Mouse (Mus musculus): Measurements from ENCODE around the gene Cmip. TPM values are rescaled to one million over a fixed set of nuclear protein-coding genes. Genes with fewer than 3 reads are reported as not detected.

Cmip gene
- polyA plus RNA-seq, 1 experiment: 23.6 TPM

GRCm38 (mm10) chr8:117267403-117268129 lies 10.7 kb downstream of the Cmip start:
- Histone ChIP-seq H3ac (ENCODE audit: control insufficient read depth, insufficient read length) (no peak overlapping the region), H3K36me3 (ENCODE audit: control insufficient read depth, insufficient read depth) (no peaks in the 10 kb centered on the region), H3K4me3 (no peak overlapping the region), H3K79me2 (ENCODE audit: control insufficient read depth, insufficient read depth) (peaks cover 83% of the 10 kb centered on the region), H3K4me2 (ENCODE audit: low read depth) (no peak overlapping the region), H3K27me3 (ENCODE audit: control insufficient read depth, insufficient read depth, insufficient read length) (no peaks in the 10 kb centered on the region)
- no peak for TF ChIP-seq SRF (IDR thresholded peaks at IDR 0.05; ENCODE audit: control insufficient read depth, insufficient read length, low read depth)
- no peak for TF ChIP-seq USF1 (IDR thresholded peaks at IDR 0.05; ENCODE audit: low read depth)
- TF ChIP-seq E2F4 (IDR thresholded peaks at IDR 0.05; ENCODE audit: insufficient read depth): no peak
- TF ChIP-seq MAX (IDR thresholded peaks at IDR 0.05; ENCODE audit: low read depth): no peak
- TF ChIP-seq CEBPB (IDR thresholded peaks at IDR 0.05; ENCODE audit: insufficient read depth, poor library complexity, severe bottlenecking): no peak
- TF ChIP-seq POLR2A (IDR thresholded peaks at IDR 0.05; ENCODE audit: insufficient read length, low read depth): no peak
- no peak for TF ChIP-seq MYOG (IDR thresholded peaks at IDR 0.05; ENCODE audit: control insufficient read depth in 1 of 3, insufficient read depth in 1 of 3, insufficient read length in 2 of 3, low read depth in 2 of 3)
- TF ChIP-seq REST (IDR thresholded peaks at IDR 0.05; ENCODE audit: insufficient read depth, insufficient read length): no peak
- TF ChIP-seq MYOD1 (IDR thresholded peaks at IDR 0.05; ENCODE audit: control insufficient read depth in 1 of 3, insufficient read length in 2 of 3, low read depth in 2 of 3): no peak
- TF ChIP-seq TCF3 (IDR thresholded peaks at IDR 0.05; ENCODE audit: insufficient read length, low read depth): no peak
- no peak for TF ChIP-seq TCF12 (IDR thresholded peaks at IDR 0.05; ENCODE audit: insufficient read depth, poor library complexity, severe bottlenecking)
- no peak for TF ChIP-seq POLR2AphosphoS2 (IDR thresholded peaks at IDR 0.05; ENCODE audit: insufficient read length, low read depth)

DNA sequence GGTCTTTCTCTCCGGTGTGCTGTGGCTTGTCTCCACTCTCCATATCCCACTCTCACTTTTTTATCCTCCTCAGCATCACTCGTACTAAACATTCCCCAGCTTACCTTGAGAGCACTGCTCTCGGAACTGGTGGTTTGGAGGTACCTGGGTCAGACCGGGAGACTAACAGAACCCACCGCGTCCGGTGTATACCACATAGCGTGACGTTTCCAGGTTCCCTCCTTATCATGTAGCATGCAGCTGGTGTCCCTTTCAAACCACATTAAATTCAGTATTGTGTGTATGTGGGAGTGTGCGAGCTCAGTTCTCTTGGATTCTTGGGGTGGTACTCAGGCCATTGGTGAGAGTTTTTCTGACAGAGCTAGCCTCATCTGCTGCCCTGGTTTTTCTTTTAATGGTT lies 21.4 kb downstream of the Cmip start:
- Histone ChIP-seq H3ac (ENCODE audit: control insufficient read depth, insufficient read length) (no peak overlapping the region), H3K79me2 (ENCODE audit: control insufficient read depth, insufficient read depth) (peaks cover 67% of the 10 kb centered on the region), H3K36me3 (ENCODE audit: control insufficient read depth, insufficient read depth) (no peaks in the 10 kb centered on the region), H3K4me2 (ENCODE audit: low read depth) (no peak overlapping the region), H3K4me3 (no peak overlapping the region), H3K27me3 (ENCODE audit: control insufficient read depth, insufficient read depth, insufficient read length) (no peaks in the 10 kb centered on the region)
- TF ChIP-seq POLR2A (IDR thresholded peaks at IDR 0.05; ENCODE audit: insufficient read length, low read depth) (no peak), MAX (IDR thresholded peaks at IDR 0.05; ENCODE audit: low read depth) (no peak), USF1 (IDR thresholded peaks at IDR 0.05; ENCODE audit: low read depth) (no peak), SRF (IDR thresholded peaks at IDR 0.05; ENCODE audit: control insufficient read depth, insufficient read length, low read depth) (no peak), CEBPB (IDR thresholded peaks at IDR 0.05; ENCODE audit: insufficient read depth, poor library complexity, severe bottlenecking) (no peak), MYOG (IDR thresholded peaks at IDR 0.05; ENCODE audit: control insufficient read depth in 1 of 3, insufficient read depth in 1 of 3, insufficient read length in 2 of 3, low read depth in 2 of 3) (no peak), REST (IDR thresholded peaks at IDR 0.05; ENCODE audit: insufficient read depth, insufficient read length) (no peak), E2F4 (IDR thresholded peaks at IDR 0.05; ENCODE audit: insufficient read depth) (no peak), POLR2AphosphoS2 (IDR thresholded peaks at IDR 0.05; ENCODE audit: insufficient read length, low read depth) (no peak), TCF3 (IDR thresholded peaks at IDR 0.05; ENCODE audit: insufficient read length, low read depth) (no peak), MYOD1 (IDR thresholded peaks at IDR 0.05; ENCODE audit: control insufficient read depth in 1 of 3, insufficient read length in 2 of 3, low read depth in 2 of 3) (no peak)

DNA sequence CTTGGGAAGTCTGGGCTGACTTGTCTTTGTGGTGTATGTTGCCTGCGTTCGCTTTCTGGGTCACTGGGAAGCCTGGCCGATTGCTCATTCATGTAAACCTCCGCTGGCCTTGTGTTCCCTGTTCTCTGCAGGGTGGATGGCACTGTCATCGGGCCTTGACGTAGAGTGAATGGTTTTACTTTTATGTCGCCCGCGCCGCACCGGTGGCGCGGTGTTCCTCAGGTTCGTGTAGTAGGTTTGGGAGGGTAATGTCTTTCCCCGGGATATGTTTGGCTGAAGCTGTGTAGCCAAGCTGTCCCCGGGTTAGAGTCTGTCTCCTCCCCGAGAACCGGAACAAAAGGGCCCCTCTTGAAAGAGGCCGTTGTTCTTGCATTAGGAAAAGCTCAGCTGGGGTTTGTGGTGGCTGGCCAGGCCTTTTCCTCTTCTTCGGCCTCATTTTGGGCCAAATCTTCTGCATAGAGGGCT lies 21.8 kb downstream of the Cmip start:
- no peaks in the 10 kb centered on the region for H3K36me3 ChIP-seq (ENCODE audit: control insufficient read depth, insufficient read depth)
- H3K79me2 ChIP-seq (ENCODE audit: control insufficient read depth, insufficient read depth): peaks cover 70% of the 10 kb centered on the region
- no peaks in the 10 kb centered on the region for H3K27me3 ChIP-seq (ENCODE audit: control insufficient read depth, insufficient read depth, insufficient read length)
- no peak overlapping the region for H3K4me2 ChIP-seq (ENCODE audit: low read depth)
- TF ChIP-seq USF1 (IDR thresholded peaks at IDR 0.05; ENCODE audit: low read depth): no peak
- no peak for TF ChIP-seq CEBPB (IDR thresholded peaks at IDR 0.05; ENCODE audit: insufficient read depth, poor library complexity, severe bottlenecking)
- TF ChIP-seq MYOG (IDR thresholded peaks at IDR 0.05; ENCODE audit: control insufficient read depth in 1 of 3, insufficient read depth in 1 of 3, insufficient read length in 2 of 3, low read depth in 2 of 3): no peak
- no peak for TF ChIP-seq TCF12 (IDR thresholded peaks at IDR 0.05; ENCODE audit: insufficient read depth, poor library complexity, severe bottlenecking)
- TF ChIP-seq TCF3 (IDR thresholded peaks at IDR 0.05; ENCODE audit: insufficient read length, low read depth): no peak
- no peak for TF ChIP-seq POLR2AphosphoS2 (IDR thresholded peaks at IDR 0.05; ENCODE audit: insufficient read length, low read depth)
- TF ChIP-seq E2F4 (IDR thresholded peaks at IDR 0.05; ENCODE audit: insufficient read depth): no peak
- no peak for TF ChIP-seq REST (IDR thresholded peaks at IDR 0.05; ENCODE audit: insufficient read depth, insufficient read length)
- no peak for TF ChIP-seq MYOD1 (IDR thresholded peaks at IDR 0.05; ENCODE audit: control insufficient read depth in 1 of 3, insufficient read length in 2 of 3, low read depth in 2 of 3)
- no peak for TF ChIP-seq SRF (IDR thresholded peaks at IDR 0.05; ENCODE audit: control insufficient read depth, insufficient read length, low read depth)
- H3ac ChIP-seq (ENCODE audit: control insufficient read depth, insufficient read length): no peak overlapping the region
- H3K4me3 ChIP-seq: no peak overlapping the region

GRCm38 (mm10) chr8:117280488-117280887 lies 23.6 kb downstream of the Cmip start:
- peaks cover 66% of the 10 kb centered on the region for H3K79me2 ChIP-seq (ENCODE audit: control insufficient read depth, insufficient read depth)
- no peak overlapping the region for H3K4me2 ChIP-seq (ENCODE audit: low read depth)
- TF ChIP-seq CEBPB (IDR thresholded peaks at IDR 0.05; ENCODE audit: insufficient read depth, poor library complexity, severe bottlenecking) (peak; percentile 92), MYOD1 (IDR thresholded peaks at IDR 0.05; ENCODE audit: control insufficient read depth in 1 of 3, insufficient read length in 2 of 3, low read depth in 2 of 3) (no peak)
- no peaks in the 10 kb centered on the region for H3K27me3 ChIP-seq (ENCODE audit: control insufficient read depth, insufficient read depth, insufficient read length)
- no peak overlapping the region for H3K4me3 ChIP-seq
- no peak overlapping the region for H3ac ChIP-seq (ENCODE audit: control insufficient read depth, insufficient read length)
- no peaks in the 10 kb centered on the region for H3K36me3 ChIP-seq (ENCODE audit: control insufficient read depth, insufficient read depth)

GRCm38 (mm10) chr8:117281676-117282075 lies 24.8 kb downstream of the Cmip start:
- Histone ChIP-seq H3K79me2 (ENCODE audit: control insufficient read depth, insufficient read depth) (peaks cover 68% of the 10 kb centered on the region), H3K36me3 (ENCODE audit: control insufficient read depth, insufficient read depth) (peaks cover 4% of the 10 kb centered on the region), H3K27me3 (ENCODE audit: control insufficient read depth, insufficient read depth, insufficient read length) (no peaks in the 10 kb centered on the region), H3K4me3 (no peak overlapping the region), H3ac (ENCODE audit: control insufficient read depth, insufficient read length) (no peak overlapping the region), H3K4me2 (ENCODE audit: low read depth) (peak overlapping the region; percentile 62)
- no peak for TF ChIP-seq MYOG (IDR thresholded peaks at IDR 0.05; ENCODE audit: control insufficient read depth in 1 of 3, insufficient read depth in 1 of 3, insufficient read length in 2 of 3, low read depth in 2 of 3)
- no peak for TF ChIP-seq POLR2AphosphoS2 (IDR thresholded peaks at IDR 0.05; ENCODE audit: insufficient read length, low read depth)
- TF ChIP-seq CEBPB (IDR thresholded peaks at IDR 0.05; ENCODE audit: insufficient read depth, poor library complexity, severe bottlenecking): no peak
- no peak for TF ChIP-seq TCF3 (IDR thresholded peaks at IDR 0.05; ENCODE audit: insufficient read length, low read depth)
- TF ChIP-seq USF1 (IDR thresholded peaks at IDR 0.05; ENCODE audit: low read depth): no peak
